Mouse (Mus musculus): ENCODE results near the gene Tas2r103. TPM values are rescaled to one million over a fixed set of nuclear protein-coding genes. Genes with fewer than 3 reads are reported as not detected.

The Tas2r103 gene
- total RNA-seq (2021): not detected
- long read RNA-seq, experiment 1: 0 reads
- long read RNA-seq, experiment 2: 0 reads

DNA sequence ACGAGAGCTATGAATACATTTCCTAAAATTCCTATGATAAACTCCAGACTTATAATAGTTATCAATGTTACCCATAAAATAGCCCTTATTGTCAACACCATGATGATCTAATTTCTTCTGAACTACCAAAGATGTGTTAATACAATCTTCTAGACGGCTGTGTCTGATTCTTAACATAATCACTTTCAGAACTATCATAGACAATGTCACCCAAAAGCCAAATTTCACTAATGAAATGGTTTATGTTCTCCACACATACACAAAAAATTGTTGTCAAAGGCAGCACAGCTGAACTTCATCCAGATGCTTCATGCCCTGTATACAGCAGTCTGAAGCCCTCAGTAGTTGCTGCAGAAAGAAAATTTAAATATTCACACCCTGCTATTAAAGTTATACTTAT lies at the start of gene Tas2r103:
TSS of gene Tas2r103 (minus strand) at position 101 of the 400 bp plus-strand sequence.
- H3K27ac ChIP-seq: no peak within 1 kb of the TSS
- intact Hi-C loops (cut with DNase I): no loop called here
- no peak for DNase-seq (ENCODE audit: extremely low spot score in 1 of 2, low spot score in 2 of 2)
- no peak for TF ChIP-seq CTCF (IDR thresholded peaks at IDR 0.05)
- H3K4me3 ChIP-seq: no peak within 1 kb of the TSS

DNA sequence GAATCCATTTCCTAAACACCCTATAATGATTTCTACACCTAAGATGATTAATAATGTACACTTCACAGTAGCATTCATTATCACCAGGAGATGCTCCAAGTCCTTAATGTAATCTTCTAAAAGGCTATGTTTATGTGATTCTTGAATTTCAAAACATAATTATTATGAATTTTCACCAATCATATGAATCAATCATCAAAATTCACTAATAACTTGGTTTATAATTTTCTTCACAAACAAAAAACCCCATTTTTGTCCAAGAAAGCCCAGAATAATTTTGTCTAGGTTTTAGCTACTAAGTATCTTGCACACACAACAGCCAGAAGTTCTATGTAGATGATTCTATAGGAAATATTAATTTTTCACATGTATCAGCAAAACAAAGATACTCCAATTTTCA lies 18.8 kb upstream of the Tas2r103 start, which contains the start of gene Tas2r140:
TSS of gene Tas2r140 (minus strand) at position 101 of the 400 bp plus-strand sequence.
- DNase-seq (ENCODE audit: extremely low spot score in 1 of 2, low spot score in 2 of 2): no peak
- intact Hi-C loops (cut with DNase I): no loop called here
- TF ChIP-seq CTCF (IDR thresholded peaks at IDR 0.05): no peak
- no peak within 1 kb of the TSS for H3K27ac ChIP-seq
- H3K4me3 ChIP-seq: no peak within 1 kb of the TSS

Other genes starting within 250 kb of the Tas2r103 start
- gene Tas2r117, start 234.3 kb downstream of the Tas2r103 start, total RNA-seq (2021): not detected
- not detected for gene Tas2r123, start 190.0 kb downstream of the Tas2r103 start, total RNA-seq (2021)
- not detected for gene Tas2r116, start 181.7 kb downstream of the Tas2r103 start, total RNA-seq (2021)
- gene Tas2r110, start 169.1 kb downstream of the Tas2r103 start, total RNA-seq (2021): not detected
- not detected for gene Tas2r113, start 144.1 kb downstream of the Tas2r103 start, total RNA-seq (2021)
- not detected for gene Tas2r125, start 127.5 kb downstream of the Tas2r103 start, total RNA-seq (2021)
- gene Tas2r129, start 86.0 kb downstream of the Tas2r103 start, total RNA-seq (2021): not detected
- gene Tas2r131, start 79.2 kb downstream of the Tas2r103 start, total RNA-seq (2021): not detected
- not detected for gene Tas2r109, start 56.1 kb downstream of the Tas2r103 start, total RNA-seq (2021)
- not detected for gene Tas2r140, start 18.7 kb upstream of the Tas2r103 start, total RNA-seq (2021)
- gene Smim10l1, start 67.8 kb upstream of the Tas2r103 start, total RNA-seq (2021): 100 to 1,000 TPM in 1 of 2 experiments, 10 to 100 TPM in 1; 99.0 to 107 TPM

All from left cerebral cortex, adult 2 months (tissue).